9 mouse cellular contexts compared by ENCODE assay signal in genomic region chr11:80614418-80614817, GRCm38 (mm10).
A peak's percentile ranks its signal among the peaks of the same experiment; 100 is the strongest.
DNase-seq lines count a peak whose midpoint lies in the region; ATAC-seq and TF ChIP-seq lines count a peak whose summit lies in the region.
"Had no signal": no experiment of that assay in that cellular context is flagged by ENCODE, and none has a peak within 500 bp of the region (broad histone marks: within the 10 kb centered on the region; RNA-seq: fewer than 3 reads in every experiment).

No protein-coding gene starts in this region.

- no peak for TF ChIP-seq EP300 in liver, embryonic 14.5 days (IDR thresholded peaks at IDR 0.05; ENCODE audit: low read depth)

- no peaks in the 10 kb centered on the region for H3K36me3 ChIP-seq in forebrain, embryonic 14.5 days (ENCODE audit: control insufficient read depth, insufficient read depth, low read length)
- no peaks in the 10 kb centered on the region for H3K36me3 ChIP-seq in forebrain, embryonic 13.5 days (ENCODE audit: poor library complexity, severe bottlenecking)
- H3K36me3 ChIP-seq in forebrain, postnatal 0 days (ENCODE audit: insufficient read depth): no peaks in the 10 kb centered on the region
- H3K36me3 ChIP-seq in liver, embryonic 14.5 days (replicated peaks; ENCODE audit: control insufficient read depth, insufficient read depth, low read depth): no peaks in the 10 kb centered on the region
- H3K36me3 ChIP-seq: heart, embryonic 13.5 days had no signal

- no peak overlapping the region for H3K4me3 ChIP-seq in forebrain, embryonic 14.5 days (ENCODE audit: low read depth, low read length)
- no peak overlapping the region for H3K4me3 ChIP-seq in forebrain, embryonic 13.5 days
- H3K4me3 ChIP-seq in forebrain, postnatal 0 days (ENCODE audit: low read depth, low read length): no peak overlapping the region
- no peak overlapping the region for H3K4me3 ChIP-seq in liver, embryonic 14.5 days (ENCODE audit: insufficient read depth in 1 of 2, low read depth in 2 of 2, low read length in 2 of 2)
- H3K4me3 ChIP-seq: heart, embryonic 13.5 days had no signal

- H3K27me3 ChIP-seq in forebrain, embryonic 14.5 days (replicated peaks; ENCODE audit: control insufficient read depth, insufficient read depth, low read length): peaks cover 10% of the 10 kb centered on the region; the same call in 1 of the 2 replicates
- peaks cover 28% of the 10 kb centered on the region for H3K27me3 ChIP-seq in forebrain, embryonic 13.5 days
- no peaks in the 10 kb centered on the region for H3K27me3 ChIP-seq in forebrain, postnatal 0 days (ENCODE audit: insufficient read depth, low read length)
- no peaks in the 10 kb centered on the region for H3K27me3 ChIP-seq in liver, embryonic 14.5 days (ENCODE audit: control insufficient read depth, insufficient read depth, low read length)
- H3K27me3 ChIP-seq: heart, embryonic 13.5 days had no signal

- TF ChIP-seq CTCF in forebrain, postnatal 0 days (IDR thresholded peaks at IDR 0.05; ENCODE audit: low read depth): peak; percentile 84
- peak; percentile 56 for TF ChIP-seq CTCF in liver, embryonic 14.5 days (IDR thresholded peaks at IDR 0.05; ENCODE audit: low read depth)

- H3K9me3 ChIP-seq in forebrain, embryonic 14.5 days (replicated peaks; ENCODE audit: control insufficient read depth, low read length): no peaks in the 10 kb centered on the region
- H3K9me3 ChIP-seq in forebrain, embryonic 13.5 days (replicated peaks): no peaks in the 10 kb centered on the region
- no peaks in the 10 kb centered on the region for H3K9me3 ChIP-seq in forebrain, postnatal 0 days (ENCODE audit: low read length)
- H3K9me3 ChIP-seq in liver, embryonic 14.5 days (ENCODE audit: control insufficient read depth, low read length): no peaks in the 10 kb centered on the region
- H3K9me3 ChIP-seq: heart, embryonic 13.5 days had no signal

- 30% methylated on average over 5 of the region's 5 CpGs for WGBS in forebrain, embryonic 14.5 days
- WGBS in forebrain, embryonic 13.5 days: 36% methylated on average over 5 of the region's 5 CpGs
- 30% methylated on average over 5 of the region's 5 CpGs for WGBS in forebrain, postnatal 0 days
- WGBS in liver, embryonic 14.5 days (ENCODE audit: insufficient replicate concordance): 32% methylated on average over 5 of the region's 5 CpGs

- DNase-seq in forebrain, embryonic 14.5 days (ENCODE audit: low spot score): peak; percentile 83
- DNase-seq in 416B (ENCODE audit: low read depth): peak; percentile 55
- peak; percentile 52 for DNase-seq in brain, embryonic 18.5 days (ENCODE audit: low read depth, low spot score)
- peak; percentile 86 for DNase-seq in forebrain, postnatal 0 days
- peak in 1 of 3 experiments; percentile 4 for DNase-seq in liver, embryonic 14.5 days (ENCODE audit: low read depth in 3 of 3, low spot score in 3 of 3)
- DNase-seq in right cerebral cortex, adult 2 months (ENCODE audit: low spot score in 2 of 2): peak; percentile 68 to 76
- DNase-seq in yolk sac, embryonic 10.5 days (ENCODE audit: low spot score): no peak

- no peak overlapping the region for H3K9ac ChIP-seq in forebrain, embryonic 14.5 days (ENCODE audit: low read length)
- H3K9ac ChIP-seq in forebrain, embryonic 13.5 days: no peak overlapping the region
- H3K9ac ChIP-seq in forebrain, postnatal 0 days: no peak overlapping the region
- H3K9ac ChIP-seq in liver, embryonic 14.5 days (replicated peaks): no peak overlapping the region
- H3K9ac ChIP-seq: heart, embryonic 13.5 days had no signal

- H3K27ac ChIP-seq in forebrain, embryonic 14.5 days (ENCODE audit: low read depth, low read length): no peak overlapping the region
- no peak overlapping the region for H3K27ac ChIP-seq in forebrain, embryonic 13.5 days
- H3K27ac ChIP-seq in forebrain, postnatal 0 days (ENCODE audit: low read depth, low read length): no peak overlapping the region
- H3K27ac ChIP-seq in liver, embryonic 14.5 days: no peak overlapping the region
- H3K27ac ChIP-seq: heart, embryonic 13.5 days had no signal

- H3K4me2 ChIP-seq in forebrain, embryonic 14.5 days (ENCODE audit: low read length): no peak overlapping the region
- no peak overlapping the region for H3K4me2 ChIP-seq in forebrain, embryonic 13.5 days
- H3K4me2 ChIP-seq in forebrain, postnatal 0 days (ENCODE audit: low read depth): no peak overlapping the region
- H3K4me2 ChIP-seq in liver, embryonic 14.5 days (ENCODE audit: low read depth): no peak overlapping the region
- H3K4me2 ChIP-seq: heart, embryonic 13.5 days had no signal

- H3K4me1 ChIP-seq in forebrain, embryonic 14.5 days (ENCODE audit: control insufficient read depth, insufficient read depth, low read length): 0 out of 2 replicates have a peak, but pooled peaks cover 3% of the 10 kb centered on the region
- peaks cover 13% of the 10 kb centered on the region for H3K4me1 ChIP-seq in forebrain, embryonic 13.5 days
- 0 out of 2 replicates have a peak, but pooled peaks cover 4% of the 10 kb centered on the region for H3K4me1 ChIP-seq in forebrain, postnatal 0 days (ENCODE audit: insufficient read depth)
- no peaks in the 10 kb centered on the region for H3K4me1 ChIP-seq in liver, embryonic 14.5 days (replicated peaks; ENCODE audit: control insufficient read depth in 2 of 2, insufficient read depth in 2 of 2, low read length in 1 of 2)
- H3K4me1 ChIP-seq: heart, embryonic 13.5 days had no signal

- no peak for ATAC-seq in forebrain, embryonic 14.5 days
- ATAC-seq in forebrain, embryonic 13.5 days: no peak
- ATAC-seq in forebrain, postnatal 0 days: peak; percentile 54; the same call in 1 of the 2 replicates
- ATAC-seq in liver, embryonic 14.5 days (ENCODE audit: insufficient read depth): no peak
